Mouse (Mus musculus): ENCODE data around the gene Gpr153.
A peak's percentile ranks its signal among the peaks of the same experiment; 100 is the strongest.
"Not testable (repeated sequence)": the region's sequence is repeated elsewhere in the genome, so short reads cannot be mapped to it uniquely, and the experiment has no call there.

Gpr153 gene

DNA sequence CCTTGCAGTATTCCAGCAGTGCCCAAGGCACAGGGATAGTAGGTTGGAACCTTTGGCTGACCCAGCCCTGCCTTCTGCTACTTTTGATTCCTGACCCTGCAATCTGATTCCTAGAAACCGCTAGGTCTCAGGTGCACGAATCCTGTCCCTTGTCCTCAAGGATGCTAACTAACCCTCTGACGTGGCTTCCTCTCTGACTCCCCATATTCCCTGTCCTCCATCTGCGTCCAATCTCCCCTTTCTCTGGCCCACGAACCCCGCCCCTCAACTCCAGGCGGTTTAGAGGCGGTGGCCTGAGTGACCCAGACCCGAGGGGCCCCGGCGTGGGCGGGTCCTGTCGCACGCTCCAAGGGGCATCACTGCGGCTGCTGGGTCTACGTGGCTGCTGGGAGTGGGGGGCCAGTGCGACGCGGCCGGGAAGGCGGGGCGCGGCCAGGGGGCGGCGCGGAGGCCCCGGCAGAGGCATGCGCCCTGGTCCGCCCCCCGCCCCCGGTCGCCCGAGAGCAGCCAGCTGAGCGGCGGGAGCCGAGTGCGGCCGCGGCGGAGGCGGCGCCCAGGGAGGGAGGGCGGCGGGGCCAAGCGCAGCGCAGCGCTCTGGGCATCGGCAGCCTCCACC is at the start of gene Gpr153:
TSS of gene Gpr153 (plus strand) at position 612 of the 616 bp plus-strand sequence.
- peak; percentile 43 for DNase-seq (ENCODE audit: low spot score)

DNA sequence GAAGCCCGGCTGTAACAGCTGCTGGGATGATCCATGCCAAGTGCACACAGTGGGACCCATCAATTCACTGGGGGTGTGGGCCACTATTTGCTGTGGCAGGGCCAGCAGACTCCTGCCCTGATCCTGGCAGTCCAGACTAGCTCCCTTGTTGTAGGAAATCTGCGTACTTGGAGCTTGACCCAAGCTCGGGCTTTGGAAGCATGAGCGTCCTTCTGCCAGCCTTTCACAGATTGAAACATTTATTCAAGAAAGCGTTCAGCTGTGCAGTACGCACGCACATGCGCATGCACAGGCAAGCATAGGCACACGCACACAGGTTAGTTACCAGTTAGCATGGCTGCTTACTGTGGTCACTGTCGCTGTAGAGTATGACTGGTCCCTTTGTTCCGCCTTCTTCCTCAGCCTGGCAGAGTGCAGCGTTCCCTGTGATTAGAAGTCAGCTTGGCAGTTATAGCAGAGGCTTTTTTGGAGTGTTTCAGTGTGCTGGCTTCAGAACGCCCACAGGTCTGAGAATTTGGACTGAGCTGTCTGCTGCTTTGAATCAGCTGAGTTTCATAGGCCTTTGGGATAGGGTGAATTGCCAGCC is 47.0 kb upstream of the Gpr153 start:
- no peak for DNase-seq (ENCODE audit: low spot score)

DNA sequence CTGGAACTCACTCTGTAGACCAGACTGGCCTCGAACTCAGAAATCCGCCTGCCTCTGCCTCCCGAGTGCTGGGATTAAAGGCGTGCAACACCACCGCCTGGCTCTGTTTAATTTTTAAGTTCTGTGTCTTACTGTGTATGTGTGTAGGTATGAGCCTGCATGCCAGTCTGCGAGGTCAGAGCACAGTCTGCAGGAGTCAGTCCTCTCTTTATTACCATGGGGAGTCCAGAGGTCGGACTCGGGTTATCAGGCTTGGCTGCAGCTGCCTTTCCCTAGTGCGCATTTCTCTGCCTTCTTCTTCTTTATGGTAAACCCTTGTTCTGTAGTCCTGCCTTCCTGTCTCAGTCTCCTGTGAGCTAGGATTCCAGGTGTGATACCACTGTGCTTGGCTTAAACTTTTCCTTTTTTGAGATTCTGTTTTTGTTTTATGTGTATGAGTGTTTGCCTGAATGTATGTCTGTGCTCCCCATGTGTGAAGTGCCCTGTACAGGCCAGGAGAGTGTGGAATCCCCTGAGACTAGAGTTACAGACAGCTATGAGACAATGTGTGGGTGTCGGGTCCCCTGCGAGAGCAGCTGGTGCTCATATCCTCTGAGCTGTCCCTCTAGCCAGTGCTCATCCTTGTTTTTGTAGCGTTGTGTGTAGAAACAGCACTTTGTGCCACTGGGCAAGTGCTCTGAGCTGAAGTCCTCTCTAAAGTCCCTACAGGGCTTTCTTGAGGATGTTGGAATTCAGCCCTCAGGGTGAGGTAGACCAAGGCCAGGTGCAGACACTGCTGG is 46.1 kb upstream of the Gpr153 start:
- DNase-seq (ENCODE audit: low spot score) = no peak

DNA sequence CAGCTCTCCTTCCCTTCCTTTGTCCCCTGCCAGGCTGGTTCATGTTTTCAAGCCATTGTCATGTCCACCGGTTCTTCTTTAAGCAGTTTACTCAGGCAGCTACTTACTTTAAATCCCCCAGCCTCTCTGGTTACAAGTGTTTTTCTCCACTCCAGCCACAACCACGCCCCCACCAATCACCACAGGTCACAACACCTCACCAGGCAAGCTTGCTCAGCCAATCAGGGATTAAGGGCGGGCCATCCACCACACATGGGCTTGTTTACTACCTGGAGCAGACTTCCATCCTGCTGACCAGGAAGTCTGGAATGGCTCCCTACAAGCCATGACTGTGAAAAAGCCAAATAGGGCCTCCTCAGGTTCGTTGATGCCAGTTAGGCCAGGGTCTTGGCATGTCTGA is 43.7 kb upstream of the Gpr153 start:
- not testable (repeated sequence) for DNase-seq (ENCODE audit: low spot score)

DNA sequence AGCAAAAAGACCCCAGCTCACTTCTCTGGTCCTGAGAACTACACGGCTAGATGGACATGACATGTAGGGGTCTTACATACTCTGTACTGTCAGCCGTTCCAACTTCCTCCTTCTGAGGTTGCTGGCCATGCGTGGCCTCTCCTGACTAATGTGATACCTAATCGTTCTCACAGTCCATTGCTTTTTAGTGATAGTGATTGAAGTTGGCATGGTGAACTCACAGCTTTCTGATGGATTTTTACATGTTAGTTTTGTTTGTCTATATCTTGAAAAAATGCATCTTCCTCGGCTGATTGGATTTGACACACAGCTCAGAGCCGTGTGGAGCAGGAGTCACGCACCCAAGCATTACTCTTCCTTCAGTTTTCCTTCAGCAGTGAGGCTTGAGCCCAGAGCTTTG is 42.7 kb upstream of the Gpr153 start:
- DNase-seq (ENCODE audit: low spot score) = no peak

DNA sequence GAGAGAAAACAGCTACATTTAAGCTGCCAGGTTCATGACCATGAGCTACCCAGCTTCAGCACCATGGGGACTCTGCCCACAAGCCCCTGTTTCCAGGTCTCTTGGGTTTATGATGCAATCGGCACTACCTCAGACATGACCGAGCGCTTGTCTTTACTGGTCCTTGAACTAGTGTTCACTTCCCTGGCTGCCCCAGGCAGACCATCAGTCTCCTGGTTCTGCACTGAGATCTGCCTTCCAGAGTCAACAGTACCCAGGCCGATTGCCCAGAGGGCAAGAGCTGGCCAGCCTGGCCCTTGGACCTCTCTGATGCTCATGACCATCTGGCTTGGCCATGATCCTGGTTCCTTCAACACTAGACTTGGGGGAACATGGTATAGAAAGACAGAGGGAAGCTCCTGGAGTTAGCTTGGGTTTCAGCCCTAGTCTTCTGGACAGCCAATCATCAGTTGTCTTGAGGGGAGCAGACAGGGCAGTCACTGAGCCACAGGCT is 41.6 kb upstream of the Gpr153 start:
- DNase-seq (ENCODE audit: low spot score) = no peak

DNA sequence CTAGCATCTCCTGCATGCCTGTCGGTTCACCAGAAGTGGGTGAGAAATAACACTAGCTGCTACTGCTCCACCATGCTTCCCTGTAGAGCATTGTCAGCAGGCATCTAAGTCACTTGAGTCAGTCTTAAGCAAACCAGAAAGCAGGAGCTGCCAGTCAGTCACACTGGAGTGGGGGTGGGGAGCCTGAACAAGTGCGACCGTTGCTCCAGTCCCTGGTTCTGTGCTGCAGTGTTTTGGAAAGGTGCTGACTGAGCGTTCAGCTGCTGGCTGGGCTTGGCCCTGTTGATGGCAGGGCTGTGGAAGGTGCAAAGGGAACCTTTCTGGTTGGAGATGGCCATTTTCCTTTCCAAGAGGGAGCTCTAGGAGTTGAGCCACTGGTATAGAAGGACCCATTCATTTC is 34.1 kb upstream of the Gpr153 start:
- no peak for DNase-seq (ENCODE audit: low spot score)

DNA sequence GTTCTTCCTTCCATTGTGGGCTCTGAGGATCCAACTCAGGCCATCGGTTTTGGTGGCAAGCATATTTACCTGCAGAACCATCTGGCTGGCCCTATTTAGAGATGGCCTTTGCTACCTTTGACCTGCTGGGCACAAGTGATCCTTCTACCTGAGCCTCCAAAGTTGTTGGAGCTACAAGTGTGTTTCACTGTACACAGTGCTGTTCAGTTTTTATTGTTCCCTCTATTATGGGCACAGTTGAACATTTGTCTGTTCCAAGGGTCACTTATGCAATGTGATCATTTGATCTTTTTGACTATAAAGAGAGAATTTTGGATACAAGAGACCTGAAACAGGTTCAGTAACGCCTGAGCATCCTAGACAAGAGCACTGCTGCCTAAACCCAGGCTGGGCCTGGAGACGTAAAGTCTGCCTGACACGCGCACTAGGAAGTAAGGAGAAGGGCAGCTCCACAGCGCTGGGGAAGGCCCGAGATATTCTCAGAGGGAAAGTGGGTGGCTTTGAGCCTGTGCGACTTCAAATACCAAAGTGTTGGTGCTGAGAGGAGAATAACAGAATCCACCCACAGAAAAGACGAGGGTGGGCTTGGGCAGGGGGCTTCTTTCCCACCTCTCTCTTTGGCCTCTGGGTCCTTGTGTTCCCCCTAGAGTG is 30.7 kb upstream of the Gpr153 start:
- no peak for DNase-seq (ENCODE audit: low spot score)

DNA sequence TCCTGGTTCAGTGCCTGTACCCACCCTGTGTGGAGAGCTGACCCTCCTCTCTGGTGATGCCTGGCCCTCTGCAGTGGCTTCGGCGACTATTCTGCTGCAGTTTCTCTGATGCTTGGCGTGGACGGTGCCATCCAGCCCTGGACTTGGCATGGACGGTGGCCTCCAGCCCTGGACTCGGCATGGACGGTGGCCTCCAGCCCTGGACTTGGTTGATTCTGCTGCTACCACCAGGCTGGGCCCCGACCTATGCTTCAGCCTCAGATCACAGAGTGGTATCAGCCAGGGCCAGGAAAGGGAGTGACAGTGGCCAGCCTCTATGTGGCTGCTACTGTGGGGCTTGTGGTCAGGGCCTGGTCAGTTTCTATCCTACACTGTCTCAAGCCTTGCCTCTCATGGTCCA is 30.1 kb upstream of the Gpr153 start:
- DNase-seq (ENCODE audit: low spot score) = no peak

DNA sequence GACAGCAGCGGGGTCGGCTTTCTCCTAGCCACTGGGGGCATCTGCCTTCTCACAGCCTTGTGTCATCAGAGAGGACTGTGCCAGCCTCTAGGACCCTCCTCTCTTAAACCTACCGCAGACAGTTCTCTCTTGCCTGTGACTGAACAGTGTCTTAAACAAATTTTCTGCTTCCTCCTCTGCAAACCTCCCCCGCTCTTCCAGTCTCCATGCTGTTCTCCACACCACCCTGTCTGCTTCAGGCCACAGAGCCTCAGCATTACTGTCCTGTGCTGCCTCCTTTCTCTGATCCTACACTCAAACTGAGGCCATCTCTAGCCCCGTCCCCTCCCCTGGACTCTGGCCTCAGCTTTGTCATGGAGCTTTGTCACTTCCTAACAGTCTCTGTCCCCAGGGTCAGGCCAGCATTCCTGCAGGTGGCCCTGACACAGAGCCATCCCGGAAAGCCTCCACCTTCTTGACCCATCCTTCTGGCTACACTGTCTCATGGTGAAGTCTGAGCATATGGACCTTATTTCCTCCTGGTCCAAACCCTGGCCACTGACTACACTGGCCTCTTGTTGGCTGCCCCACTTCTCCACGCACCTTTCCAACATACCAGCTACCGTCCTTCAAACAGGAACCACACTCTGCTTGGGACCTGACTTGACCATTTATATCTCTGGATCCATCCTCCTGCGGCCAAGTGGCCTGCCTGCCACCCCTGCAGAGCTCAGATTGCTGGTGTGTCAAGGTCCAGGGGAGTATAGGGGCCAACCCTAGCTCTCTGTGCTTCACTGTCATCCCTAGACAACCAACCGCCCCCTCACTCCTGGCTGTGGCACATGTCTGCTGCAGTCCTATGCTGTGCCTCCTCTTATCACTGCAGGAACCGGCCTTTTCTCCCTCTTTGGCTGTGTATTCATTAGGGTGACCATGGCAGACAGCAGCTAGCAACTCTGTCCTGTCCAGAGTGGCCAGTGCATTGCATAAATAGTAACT is 29.2 kb upstream of the Gpr153 start:
- no peak for DNase-seq (ENCODE audit: low spot score)

DNA sequence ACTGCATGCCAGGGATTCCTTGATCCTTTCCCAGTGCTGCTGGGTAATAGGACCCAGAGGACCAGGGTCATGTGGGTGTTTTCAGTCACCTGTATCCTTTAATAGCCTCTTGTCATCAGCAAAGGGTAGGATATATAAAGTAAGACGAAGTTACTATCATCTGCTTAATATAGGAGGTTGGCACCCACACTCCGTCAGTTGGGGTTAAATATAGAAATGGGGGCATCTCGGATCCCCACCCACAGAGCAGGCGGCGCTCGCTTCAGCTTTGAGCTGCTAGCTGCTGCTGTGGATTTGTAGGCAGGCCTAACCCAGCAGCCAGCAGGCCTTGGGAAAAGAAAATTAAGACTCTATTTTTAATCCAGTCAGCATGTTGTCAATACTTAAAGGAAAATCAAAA is 28.0 kb upstream of the Gpr153 start:
- no peak for DNase-seq (ENCODE audit: low spot score)

DNA sequence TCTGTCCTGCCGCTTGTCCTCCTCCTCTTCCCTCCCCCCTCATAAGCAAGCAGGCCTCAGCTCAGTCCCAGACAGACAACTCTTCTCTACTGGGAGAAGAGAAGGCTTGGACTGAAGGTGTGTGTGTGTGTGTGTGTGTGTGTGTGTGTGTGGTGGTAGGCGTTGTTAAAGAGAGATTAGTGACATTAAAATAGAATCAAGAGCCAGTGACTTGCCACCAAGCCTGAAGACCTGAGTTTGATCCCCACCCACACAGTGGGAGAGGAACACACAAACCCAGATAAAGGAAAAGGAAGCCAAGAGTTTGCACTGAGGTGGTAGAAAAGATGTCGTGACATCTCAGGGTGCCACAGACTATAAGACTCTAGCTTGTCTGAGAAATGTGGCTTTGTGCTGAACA is 26.8 kb upstream of the Gpr153 start:
- DNase-seq (ENCODE audit: low spot score) = no peak

DNA sequence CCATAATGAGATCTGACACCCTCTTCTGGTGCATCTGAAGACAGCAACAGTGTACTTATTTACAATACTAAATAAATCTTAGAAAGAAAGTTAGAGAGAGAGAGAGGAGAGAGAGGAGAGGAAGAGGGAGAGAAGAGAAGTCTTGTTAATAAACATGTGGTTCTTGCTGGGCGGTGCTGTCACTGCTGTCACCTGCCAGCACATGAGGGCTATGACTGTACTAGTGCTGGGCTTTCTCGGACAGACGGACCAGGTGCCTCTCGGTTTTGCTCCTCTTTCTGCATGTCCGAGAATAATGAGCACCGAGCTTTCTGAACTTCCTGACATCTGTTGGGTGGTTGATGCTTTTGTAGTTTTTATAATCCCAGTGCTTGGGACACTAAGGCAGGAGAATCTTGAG is 23.4 kb upstream of the Gpr153 start:
- no peak for DNase-seq (ENCODE audit: low spot score)

DNA sequence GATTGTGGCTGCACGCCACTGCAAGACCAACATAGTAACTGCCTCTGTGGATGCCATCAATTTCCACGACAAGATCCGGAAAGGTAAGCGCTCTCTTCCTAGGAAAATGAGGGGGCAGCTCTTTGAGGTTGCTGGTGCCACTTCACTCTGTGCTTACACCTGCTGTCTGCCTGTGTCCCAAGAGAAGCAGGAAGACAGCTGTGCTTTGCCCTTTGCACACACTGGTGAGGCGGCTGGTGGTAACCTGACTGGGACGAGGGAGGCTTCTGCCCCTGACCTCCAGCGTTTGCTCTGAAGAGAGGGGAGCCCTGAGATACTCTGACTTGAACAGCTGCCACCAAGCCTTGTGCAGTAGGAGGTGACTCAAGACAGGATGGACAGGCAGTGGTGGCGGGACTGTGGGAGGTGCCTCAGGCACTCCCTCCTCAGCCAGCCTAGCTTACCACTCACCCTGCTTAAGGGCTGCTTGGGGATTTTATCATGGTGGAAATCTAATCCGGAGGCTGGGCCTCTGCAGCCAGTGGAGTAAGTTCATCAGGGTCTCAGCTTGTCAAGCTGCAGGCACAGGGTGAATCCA is 20.8 kb upstream of the Gpr153 start:
- no peak for DNase-seq (ENCODE audit: low spot score)

DNA sequence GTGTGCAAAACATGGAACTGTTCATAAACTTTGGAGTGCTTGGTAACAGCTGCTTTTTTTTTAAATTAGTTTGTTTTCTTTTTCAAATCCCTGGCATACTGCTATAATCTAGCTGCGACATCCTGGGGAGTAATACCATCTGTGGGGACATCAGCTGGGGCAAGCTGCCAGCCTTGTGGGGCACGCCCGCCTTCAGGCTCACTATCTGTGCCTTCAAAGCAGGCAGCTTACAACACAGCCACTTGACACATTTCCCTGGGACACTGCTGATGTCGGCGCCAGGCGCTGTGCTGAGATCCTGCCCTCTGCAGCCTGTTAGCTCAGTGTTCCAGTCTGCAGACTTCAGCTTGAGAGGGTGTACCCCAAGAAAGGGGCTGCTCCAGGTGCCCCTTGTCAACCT is 17.0 kb upstream of the Gpr153 start:
- peak; percentile 56 for DNase-seq (ENCODE audit: low spot score)

DNA sequence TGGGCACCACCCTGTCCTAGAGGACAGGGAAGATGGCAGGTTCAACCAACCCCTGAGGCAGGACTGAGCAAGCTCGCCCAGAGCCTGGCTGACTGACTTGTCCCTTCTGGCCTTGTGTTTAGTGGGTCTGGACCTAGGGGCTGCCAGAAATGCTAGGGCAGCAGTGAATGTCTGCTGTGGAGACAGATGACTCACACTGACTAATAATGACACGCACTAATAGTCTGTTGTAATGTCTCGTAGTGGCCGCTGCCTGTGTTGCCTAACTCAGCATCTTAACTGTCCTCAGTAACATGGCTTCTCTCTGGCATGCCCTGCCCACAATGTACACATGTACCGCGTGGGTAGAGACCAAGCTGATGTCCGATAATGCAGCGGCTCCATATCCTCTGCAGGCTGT is 13.6 kb upstream of the Gpr153 start:
- no peak for DNase-seq (ENCODE audit: low spot score)

DNA sequence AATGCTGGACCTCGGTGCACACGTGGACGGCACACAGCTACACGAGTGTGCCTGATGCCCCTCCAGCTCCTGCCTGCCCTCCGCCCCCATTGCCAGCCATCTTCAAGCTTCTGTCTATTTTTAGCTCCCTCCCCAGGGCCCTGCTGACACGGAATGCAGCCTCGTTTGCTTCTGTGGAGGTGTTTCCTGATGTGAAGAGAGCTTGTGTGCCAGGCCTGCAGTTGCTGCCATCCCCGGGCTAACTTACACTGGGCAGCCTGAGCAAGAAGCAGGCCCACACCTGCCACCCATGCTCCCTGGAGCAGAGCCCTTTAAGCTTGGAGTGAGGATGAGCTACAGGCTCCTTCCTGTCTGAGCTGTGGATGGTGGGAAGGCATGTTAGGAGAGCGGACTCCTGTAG is 11.8 kb upstream of the Gpr153 start:
- no peak for DNase-seq (ENCODE audit: low spot score)

DNA sequence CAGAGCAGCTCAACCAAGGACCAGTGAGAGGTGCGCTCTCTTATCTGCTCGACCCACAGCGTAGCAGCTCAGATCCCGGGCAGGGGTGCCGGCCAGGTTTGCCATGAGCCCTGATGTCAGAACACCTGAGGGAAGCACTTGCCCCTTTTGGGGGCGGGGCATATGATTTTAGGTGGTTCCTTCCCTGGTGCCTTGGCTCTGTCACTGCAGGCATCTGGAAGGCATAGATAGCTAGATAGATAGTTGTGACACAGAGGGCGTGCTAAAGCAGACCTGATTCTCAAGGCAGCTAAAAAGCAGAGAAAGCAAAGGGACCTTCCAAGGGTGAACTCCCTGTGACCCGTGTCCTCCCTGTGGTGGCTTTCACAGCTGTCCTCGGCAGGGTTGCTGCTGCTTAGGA is 10.9 kb upstream of the Gpr153 start:
- DNase-seq (ENCODE audit: low spot score) = no peak

DNA sequence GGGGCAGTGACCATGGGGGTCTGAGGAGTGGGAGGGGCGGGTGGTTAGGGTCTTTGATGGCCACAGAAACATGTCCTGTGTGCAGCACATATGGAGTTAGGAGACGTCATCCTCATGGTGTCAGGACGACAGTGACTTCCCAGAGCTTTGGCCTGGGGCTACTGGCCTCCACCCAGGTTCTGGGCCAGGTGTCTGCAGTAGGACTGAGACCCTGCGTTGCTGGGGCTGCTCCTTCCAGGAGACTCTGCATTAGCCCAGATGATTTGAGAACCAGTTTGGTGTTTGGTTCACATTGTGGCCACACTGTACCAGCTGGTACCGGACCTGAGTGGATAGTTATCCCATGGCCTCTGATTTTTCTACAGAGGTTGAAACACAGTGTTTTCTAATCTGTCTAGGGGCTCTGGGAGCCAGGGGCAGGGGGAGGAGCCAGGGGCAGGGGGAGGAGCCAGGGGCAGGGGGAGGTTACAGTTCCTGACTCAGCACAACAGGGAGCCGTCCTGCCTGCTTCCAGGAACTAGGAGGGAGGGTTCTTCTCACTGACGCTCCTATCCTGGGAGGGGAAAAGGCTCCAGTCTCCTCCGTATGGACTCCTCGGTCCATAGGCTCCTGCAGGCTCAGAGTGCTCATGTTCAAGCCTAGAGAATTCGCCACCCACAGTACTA is 10.4 kb upstream of the Gpr153 start:
- no peak for DNase-seq (ENCODE audit: low spot score)

DNA sequence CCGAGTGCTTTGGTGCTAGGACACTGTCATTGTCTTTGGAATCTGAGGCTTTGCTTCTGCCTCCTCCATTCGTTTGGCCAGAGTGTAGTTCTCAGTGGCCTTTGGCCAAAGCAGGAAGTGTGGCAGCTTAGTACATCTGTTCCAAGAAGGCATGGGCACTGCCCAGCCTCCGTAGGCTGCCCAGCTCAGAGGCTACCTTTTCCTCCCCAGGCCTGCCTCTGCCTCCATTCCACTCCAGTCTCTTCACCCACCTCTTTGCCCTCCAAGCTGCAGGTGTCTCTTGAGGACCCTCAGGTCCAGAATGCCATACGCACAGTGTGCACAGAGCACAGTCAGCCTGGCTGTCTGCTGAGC is 9.9 kb upstream of the Gpr153 start:
- no peak for DNase-seq (ENCODE audit: low spot score)

All from urinary bladder, postnatal 25 days (tissue).